Mouse (Mus musculus) cerebellum, adult 2 months (tissue): ENCODE measurements around the gene Cttnbp2.

Experiments
- CTCF ChIP-seq: fragments of 200-500 bp; IDR thresholded peaks from 2 replicates; pipeline ENCODE4 v1.5.1; 2011; ENCODE audit warnings: low read depth, mild to moderate bottlenecking, control low read depth, low read length, moderate library complexity, borderline replicate concordance; ENCODE audit not compliant: insufficient read depth
- POLR2A ChIP-seq: fragments of 200-500 bp; IDR thresholded peaks from 2 replicates; pipeline ENCODE4 v1.6.1; 2011; ENCODE audit warnings: low read length, control low read depth, borderline replicate concordance; ENCODE audit not compliant: insufficient read depth

DNA sequence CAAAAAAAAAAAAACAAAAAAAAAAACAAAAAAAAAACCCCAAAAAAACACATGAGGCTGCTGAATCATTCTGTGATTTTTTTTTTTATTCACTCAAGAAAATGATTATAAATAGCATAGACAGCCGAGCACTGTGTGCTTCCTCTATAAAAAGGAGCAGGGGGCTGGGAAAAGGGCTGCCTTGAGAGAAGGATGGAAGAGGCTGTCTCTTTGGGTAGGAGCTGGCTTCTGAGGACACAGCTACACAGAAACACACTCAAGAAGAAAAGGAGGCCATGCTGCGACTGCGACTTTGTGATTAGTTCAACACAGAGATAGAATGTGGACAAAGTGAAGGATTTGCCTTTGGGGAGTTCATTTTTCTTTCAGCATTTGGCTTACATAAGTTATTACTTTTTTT lies 90.3 kb downstream of the Cttnbp2 start:
- TF ChIP-seq POLR2A = no peak
- TF ChIP-seq CTCF = no peak
